Mouse (Mus musculus): ENCODE measurements at regions not wholly inside any gene's neighbourhood (a gene's known extent, or its start where the extent isn't known, plus 50 kb on each side); places are given as distances from the start of the nearest gene placed in this dataset.
"Not testable (repeated sequence)": the region's sequence is repeated elsewhere in the genome, so short reads cannot be mapped to it uniquely, and the experiment has no call there.

- no peak for DNase-seq (ENCODE audit: low spot score in 2 of 2)
These were observed 191.5 kb upstream of the Intu start for GRCm38 (mm10) chr3:40339492-40340030.

- no peak for DNase-seq (ENCODE audit: low spot score in 2 of 2)
These were observed 176.0 kb upstream of the Intu start for GRCm38 (mm10) chr3:40355103-40355502.

GRCm38 (mm10) chr3:40368421-40368820, 162.7 kb upstream of the Intu start:
- no peak for DNase-seq (ENCODE audit: low spot score in 2 of 2)

GRCm38 (mm10) chr3:40371411-40371810, 159.7 kb upstream of the Intu start:
- no peak for DNase-seq (ENCODE audit: low spot score in 2 of 2)

- DNase-seq (ENCODE audit: low spot score in 2 of 2) = not testable (repeated sequence)
These were observed 154.9 kb upstream of the Intu start for GRCm38 (mm10) chr3:40376220-40376619.

DNA sequence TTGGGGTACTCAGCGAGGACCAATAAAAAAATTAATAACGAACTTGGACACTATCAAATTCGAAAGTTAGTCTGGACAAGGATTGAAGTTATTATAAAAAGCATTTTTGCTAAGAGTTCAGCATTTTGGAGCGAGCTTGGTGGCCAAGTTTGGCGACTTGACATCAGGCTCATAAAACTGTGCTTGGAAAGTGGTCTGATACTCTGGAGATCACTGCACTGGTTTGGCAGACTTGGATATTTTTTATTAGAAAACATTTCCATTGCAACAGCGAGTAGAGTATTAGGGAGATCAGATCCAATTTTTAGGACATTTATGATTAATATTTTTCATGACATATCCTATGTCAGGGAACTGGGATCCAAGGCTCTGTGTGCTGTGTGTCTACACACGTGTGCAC, 153.7 kb upstream of the Intu start:
- DNase-seq (ENCODE audit: low spot score in 2 of 2) = no peak

GRCm38 (mm10) chr3:40379063-40379462, 152.0 kb upstream of the Intu start:
- DNase-seq (ENCODE audit: low spot score in 2 of 2) = no peak

- DNase-seq (ENCODE audit: low spot score in 2 of 2) = peak; percentile 36 to 40
These were observed 139.5 kb upstream of the Intu start for GRCm38 (mm10) chr3:40391631-40392030.

- no peak for DNase-seq (ENCODE audit: low spot score in 2 of 2)
These were observed 132.9 kb upstream of the Intu start for GRCm38 (mm10) chr3:40398184-40398583.

GRCm38 (mm10) chr3:40403402-40403801, 127.7 kb upstream of the Intu start:
- no peak for DNase-seq (ENCODE audit: low spot score in 2 of 2)

GRCm38 (mm10) chr3:40405095-40405948, 125.8 kb upstream of the Intu start:
- DNase-seq (ENCODE audit: low spot score in 2 of 2) = no peak

DNA sequence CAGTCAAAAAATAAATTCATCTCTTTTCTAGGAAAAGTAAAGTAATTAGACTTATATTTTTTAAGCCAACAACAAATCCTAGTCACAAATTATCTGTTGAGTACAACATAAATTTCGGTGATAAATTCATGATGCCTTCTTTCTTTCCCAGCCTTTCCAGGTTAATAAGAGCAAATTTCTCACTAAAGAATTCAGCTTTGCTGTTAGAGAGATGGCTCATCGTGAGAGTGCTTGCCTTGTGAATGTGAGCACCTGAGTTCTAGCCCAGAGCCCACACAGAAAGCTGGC, 125.2 kb upstream of the Intu start:
- DNase-seq (ENCODE audit: low spot score in 2 of 2) = no peak

DNA sequence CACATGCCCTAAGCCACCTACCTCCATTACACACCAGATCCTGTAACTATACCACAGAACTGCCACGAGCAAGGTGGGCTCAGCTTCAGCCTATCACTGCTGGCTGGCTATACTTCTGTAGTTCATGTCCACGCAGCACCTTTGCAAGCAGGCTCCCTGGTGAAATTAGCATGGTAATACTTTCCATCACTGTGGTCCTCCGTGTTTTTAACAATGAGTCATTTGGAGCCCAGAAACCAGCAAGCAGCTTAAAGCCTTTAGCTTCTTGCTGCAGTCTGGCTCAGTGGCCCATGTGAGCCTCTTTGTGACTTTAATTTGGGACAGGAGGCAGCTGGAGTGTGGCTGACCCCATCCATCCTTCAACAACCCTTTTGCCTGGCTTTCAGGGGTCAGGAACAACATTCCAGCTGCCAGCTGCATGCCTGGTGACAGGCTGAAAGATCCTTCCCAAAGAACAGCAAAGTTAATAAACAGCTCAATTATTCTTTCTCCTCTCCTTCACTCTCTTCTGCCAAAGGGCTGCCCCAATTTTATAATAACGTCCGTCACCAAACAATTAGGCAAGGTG, 122.1 kb upstream of the Intu start:
- no peak for DNase-seq (ENCODE audit: low spot score in 2 of 2)

GRCm38 (mm10) chr3:40410749-40411310, 120.3 kb upstream of the Intu start:
- DNase-seq (ENCODE audit: low spot score in 2 of 2) = no peak

- not testable (repeated sequence) for DNase-seq (ENCODE audit: low spot score in 2 of 2)
These were observed 105.8 kb upstream of the Intu start for GRCm38 (mm10) chr3:40425183-40425844.

- no peak for DNase-seq (ENCODE audit: low spot score in 2 of 2)
These were observed 105.0 kb upstream of the Intu start for GRCm38 (mm10) chr3:40426070-40426469.

DNA sequence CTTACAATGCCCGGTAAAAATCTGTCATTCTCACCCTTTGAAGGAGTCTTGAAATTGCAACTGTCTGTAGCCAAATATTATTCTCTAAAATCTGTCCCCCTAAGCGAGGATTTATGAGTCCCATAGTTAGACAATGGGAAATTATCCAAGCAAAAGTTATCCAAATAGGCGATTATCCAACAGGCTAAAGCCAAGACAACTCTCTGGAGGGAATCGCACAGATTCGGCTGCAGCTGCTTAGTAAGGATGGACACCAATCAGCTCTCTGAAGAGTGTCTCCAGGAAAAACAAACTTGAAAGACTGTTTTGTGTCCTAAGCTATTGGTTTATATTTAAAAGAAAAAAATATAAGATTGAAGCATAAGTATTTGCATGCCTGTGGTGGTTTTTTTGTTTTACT, 103.1 kb upstream of the Intu start:
- no peak for DNase-seq (ENCODE audit: low spot score in 2 of 2)

DNA sequence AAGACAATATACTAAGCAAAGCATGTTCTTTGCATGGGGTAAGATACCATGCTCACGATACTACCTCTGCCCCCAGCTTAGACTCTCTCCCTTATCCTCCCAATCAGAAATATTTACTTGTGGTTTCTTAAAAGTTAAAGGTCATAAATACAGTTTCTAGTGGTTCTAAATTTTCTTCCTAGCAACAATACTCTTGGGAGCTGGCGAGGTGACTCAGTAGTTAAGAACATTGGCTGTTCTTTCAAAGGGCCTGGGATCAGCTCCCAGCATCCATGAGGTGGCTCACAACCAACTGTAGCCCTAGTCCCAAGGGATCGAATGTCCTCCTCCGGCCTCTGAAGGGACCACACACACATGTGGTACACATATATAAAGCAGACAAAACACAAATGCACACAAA, 92.8 kb upstream of the Intu start:
- no peak for DNase-seq (ENCODE audit: low spot score in 2 of 2)

DNA sequence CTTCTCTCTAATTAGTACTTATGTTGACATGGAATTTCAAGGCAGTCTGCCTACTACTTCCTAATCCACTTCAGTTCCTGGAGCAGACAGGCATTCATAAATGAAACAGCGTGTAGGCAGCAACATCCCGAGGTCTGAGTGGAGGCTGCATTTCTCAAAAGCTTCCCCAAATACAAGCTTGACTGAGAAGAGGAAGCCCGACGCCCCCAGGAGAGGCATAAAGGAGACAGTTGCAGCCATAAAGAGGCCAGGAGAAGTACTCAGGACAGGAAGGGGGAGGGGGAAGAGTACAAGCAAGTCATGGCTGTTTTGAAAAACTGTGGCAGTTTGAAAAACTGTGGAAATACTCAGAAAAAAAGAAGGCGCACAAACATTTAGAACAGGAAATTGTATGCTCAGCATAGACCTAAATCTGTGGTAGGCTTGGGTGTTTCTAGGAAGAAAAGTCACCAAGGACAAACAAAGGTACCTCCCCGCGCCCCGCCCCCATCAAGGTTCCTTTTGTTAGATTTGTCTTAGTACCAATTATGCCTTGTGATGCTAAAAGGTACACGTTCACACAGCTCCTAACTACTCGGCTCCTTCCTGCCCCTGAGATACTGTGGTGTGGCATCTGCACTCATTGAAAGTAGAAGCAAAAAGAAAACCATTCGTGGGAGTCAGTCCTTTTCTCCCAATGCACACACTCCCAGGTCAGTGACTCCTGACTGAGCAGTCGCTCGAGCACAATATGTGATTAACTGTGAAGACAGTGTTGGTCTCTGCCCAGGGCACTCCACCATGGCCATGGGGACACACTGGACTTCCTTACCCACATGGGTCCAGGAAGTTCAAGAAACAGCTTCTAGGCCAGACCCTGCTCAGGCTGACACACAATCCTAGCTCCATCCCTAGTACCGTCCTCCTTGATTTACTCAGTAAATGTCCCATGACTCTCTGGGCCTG, 89.7 kb upstream of the Intu start:
- no peak for DNase-seq (ENCODE audit: low spot score in 2 of 2)

DNA sequence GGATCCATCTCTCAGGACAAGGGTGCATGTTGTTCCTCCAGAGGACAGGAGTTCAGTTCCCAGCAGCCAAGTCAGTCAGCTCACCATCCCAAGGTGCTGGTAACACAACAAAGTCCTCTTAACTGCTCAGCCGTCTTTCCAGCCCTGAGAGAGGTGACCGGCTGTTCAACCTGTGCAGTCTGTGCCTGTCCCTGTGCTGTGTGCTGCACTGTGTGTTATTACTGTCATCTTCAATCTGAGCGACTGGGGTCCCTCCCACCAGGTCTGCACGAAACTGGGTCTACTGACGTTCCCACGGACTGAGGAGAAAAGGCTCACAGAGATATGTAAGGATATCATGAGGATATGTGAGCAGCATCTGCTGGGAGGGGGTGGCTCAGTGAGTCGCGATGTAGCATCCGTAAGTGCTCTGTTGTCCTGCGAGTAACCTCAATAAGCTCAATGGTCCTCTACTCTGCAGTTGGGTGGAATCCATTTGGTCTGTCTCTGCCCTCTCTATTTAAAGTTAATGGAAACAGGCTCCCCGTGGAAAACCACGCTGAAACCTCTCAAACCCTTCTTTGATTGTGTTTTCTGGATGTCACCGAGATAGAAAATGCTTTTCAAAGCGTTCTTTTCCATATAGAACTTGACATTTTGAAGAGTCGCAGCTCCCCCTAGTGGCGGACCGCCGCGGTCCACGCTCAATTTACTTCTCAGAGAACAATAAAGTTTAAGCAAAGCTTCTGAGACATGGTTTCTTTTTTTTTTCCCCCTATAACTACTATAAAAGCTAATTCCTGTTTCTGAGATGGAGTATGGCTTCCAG, 87.1 kb upstream of the Intu start:
- DNase-seq (ENCODE audit: low spot score in 2 of 2) = peak; percentile 69 to 80
